Mouse (Mus musculus) liver, embryonic 14.5 days (tissue): ENCODE data around the gene Eif4e1b. TPM values are rescaled to one million over a fixed set of nuclear protein-coding genes. Genes with fewer than 3 reads are reported as not detected.

Experiments used
- ATAC-seq: fragments of 200-750 bp; cut with Nextera tagmentation; 2 replicates; pipeline ENCODE4 v1.8.0; 2017; ENCODE audit warnings: moderate number of reproducible peaks, mild to moderate bottlenecking, moderate library complexity; ENCODE audit not compliant: insufficient read depth
- DNase-seq, 3 experiments: peaks; one replicate each; pipeline ENCODE4 v3.0.0-alpha.2; 2012 to 2013; ENCODE audit warnings: low read depth in 3 of 3, low spot score in 3 of 3
- H3K27ac ChIP-seq: fragments of 300-500 bp; sonication (generic); 2 replicates; pipeline ENCODE4 v1.5.1; 2014; ENCODE audit warnings: moderate library complexity, mild to moderate bottlenecking, control low read depth, inconsistent platforms
- H3K27me3 ChIP-seq: fragments of 300-500 bp; sonication (generic); 2 replicates; pipeline ENCODE4 v1.6.1; 2014; ENCODE audit warnings: mild to moderate bottlenecking, low read length, moderate library complexity; ENCODE audit not compliant: control insufficient read depth, insufficient read depth
- H3K36me3 ChIP-seq: fragments of 300-500 bp; sonication (generic); replicated peaks from 2 replicates; pipeline ENCODE4 v1.6.1; 2014; ENCODE audit warnings: low read depth; ENCODE audit not compliant: control insufficient read depth, insufficient read depth
- H3K4me1 ChIP-seq, 2 experiments: fragments of 200-500 bp in 1 of 2; fragments of 300-500 bp in 1 of 2; sonication (generic) in 1 of 2; replicated peaks; 2 replicates each; pipeline ENCODE4 v1.6.1; 2012 to 2014; ENCODE audit warnings: antibody characterized with exemption in 1 of 2, inconsistent platforms in 1 of 2, low read length in 1 of 2; ENCODE audit not compliant: control insufficient read depth in 2 of 2, insufficient read depth in 2 of 2
- H3K4me2 ChIP-seq: fragments of 300-500 bp; sonication (generic); 2 replicates; pipeline ENCODE4 v1.6.1; 2014; ENCODE audit warnings: low read depth, mild to moderate bottlenecking, control low read depth, moderate library complexity
- H3K4me3 ChIP-seq, 2 experiments: fragments of 200-500 bp in 1 of 2; fragments of 300-500 bp in 1 of 2; sonication (generic) in 1 of 2; 2 replicates each; pipeline ENCODE4 v1.5.1; 2012 to 2014; ENCODE audit warnings: low read depth in 2 of 2, low read length in 2 of 2, mild to moderate bottlenecking in 2 of 2, control low read depth in 1 of 2, inconsistent platforms in 1 of 2, moderate library complexity in 1 of 2; ENCODE audit not compliant: insufficient read depth in 1 of 2
- H3K9ac ChIP-seq: fragments of 300-500 bp; sonication (generic); replicated peaks from 2 replicates; pipeline ENCODE4 v1.6.1; 2014; ENCODE audit warnings: mild to moderate bottlenecking, control low read depth, moderate library complexity
- H3K9me3 ChIP-seq: fragments of 300-500 bp; sonication (generic); 2 replicates; pipeline ENCODE4 v1.6.1; 2016; ENCODE audit warnings: low read length, mixed read lengths; ENCODE audit not compliant: control insufficient read depth
- CTCF ChIP-seq: IDR thresholded peaks from 2 replicates; pipeline ENCODE4 v1.5.1; 2016; ENCODE audit warnings: antibody characterized with exemption, low read depth, control low read depth
- EP300 ChIP-seq: IDR thresholded peaks from 2 replicates; pipeline ENCODE4 v1.6.1; 2016; ENCODE audit warnings: antibody characterized with exemption, low read depth
- WGBS: fragments of 180-500 bp; shearing (Covaris S2); extraction: QIAGEN DNeasy Blood & Tissue Kit; methylation state at CpG from one replicate; pipeline ENCODE4 v1.1.7; 2014; ENCODE audit not compliant: insufficient replicate concordance; 5-methylcytosine and 5-hydroxymethylcytosine counted together
- polyA plus RNA-seq, 2 experiments: library from polyadenylated mRNA; depleted of rRNA in 1 of 2; stranded (reverse) in 1 of 2; unstranded in 1 of 2; fragments of >200 nt; fragmentation: Nextera tagmentation in 1 of 2; extraction: Ambion mirVana in 1 of 2; gene quantifications; 2 replicates each; pipeline versions ENCODE4 v1.2.1 to v1.2.3; 2012 to 2014

The Eif4e1b gene
- polyA plus RNA-seq (2012; rRNA removed): not detected in 2 replicates
- not detected in 2 replicates for polyA plus RNA-seq (2014; fragmentation: Nextera tagmentation; extraction: Ambion mirVana)

- 52% methylated on average over 4 of the region's 4 CpGs for WGBS
- no peaks in the 10 kb centered on the region for H3K36me3 ChIP-seq
- ATAC-seq (no peak), DNase-seq (no peak)
- no peak within 1 kb of the TSS for H3K9ac ChIP-seq
- H3K9me3 ChIP-seq: no peaks in the 10 kb centered on the region
- H3K4me2 ChIP-seq: no peak within 1 kb of the TSS
- H3K27ac ChIP-seq: no peak within 1 kb of the TSS
- no peaks in the 10 kb centered on the region for H3K27me3 ChIP-seq
- no peaks in the 10 kb centered on the region for H3K4me1 ChIP-seq
- H3K4me3 ChIP-seq: no peak within 1 kb of the TSS
- TF ChIP-seq EP300 (no peak), CTCF (no peak)
Measured at GRCm38 (mm10) chr13:54783698-54784097, at the start of gene Eif4e1b. Gene Eif4e1b (plus strand): TSS chr13:54783998.

DNA sequence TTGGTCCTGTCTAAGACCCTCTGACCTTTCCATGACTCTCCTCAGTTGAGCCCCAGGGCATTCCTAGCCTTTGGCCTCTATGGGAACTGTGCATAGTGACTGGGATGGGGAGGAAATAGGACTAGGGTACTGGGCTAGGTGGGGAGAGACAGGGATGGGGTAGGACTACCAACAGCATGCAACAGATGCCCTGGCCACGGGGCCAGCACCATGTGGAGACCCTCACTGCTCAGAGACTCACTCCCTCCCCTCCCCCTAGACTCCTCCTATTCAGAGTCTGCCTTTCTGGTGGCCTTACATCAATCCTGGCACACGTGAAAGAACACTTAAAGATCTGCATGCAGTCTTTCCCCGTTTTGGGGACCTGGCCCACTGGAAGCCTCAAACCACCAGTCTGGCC lies 46.9 kb upstream of the Eif4e1b start:
- Histone ChIP-seq H3K9me3 (no peaks in the 10 kb centered on the region), H3K4me2 (no peak overlapping the region), H3K9ac (no peak overlapping the region), H3K4me3 (no peak overlapping the region), H3K36me3 (no peaks in the 10 kb centered on the region), H3K27ac (no peak overlapping the region), H3K4me1 (no peaks in the 10 kb centered on the region), H3K27me3 (peaks cover 26% of the 10 kb centered on the region)
- ATAC-seq (no peak), DNase-seq (no peak)
- TF ChIP-seq EP300: no peak
- TF ChIP-seq CTCF: no peak
- WGBS: 9% methylated on average over 3 of the region's 3 CpGs

GRCm38 (mm10) chr13:54737488-54738212 lies 46.1 kb upstream of the Eif4e1b start:
- WGBS: 3% methylated on average over 87 of the region's 87 CpGs
- H3K27me3 ChIP-seq: peaks cover 26% of the 10 kb centered on the region
- H3K4me3 ChIP-seq: peak overlapping the region in 1 of 2 experiments; percentile 13; a peak in 1 of 4 replicates
- H3K36me3 ChIP-seq: no peaks in the 10 kb centered on the region
- no peak overlapping the region for H3K27ac ChIP-seq
- H3K9me3 ChIP-seq: no peaks in the 10 kb centered on the region
- ATAC-seq: no peak
- peak overlapping the region; percentile 34 for H3K4me2 ChIP-seq
- DNase-seq: no peak
- H3K9ac ChIP-seq: no peak overlapping the region
- no peaks in the 10 kb centered on the region for H3K4me1 ChIP-seq
- no peak for TF ChIP-seq EP300
- no peak for TF ChIP-seq CTCF

GRCm38 (mm10) chr13:54738213-54738601 lies 45.6 kb upstream of the Eif4e1b start:
- no peaks in the 10 kb centered on the region for H3K9me3 ChIP-seq
- H3K27me3 ChIP-seq: peaks cover 26% of the 10 kb centered on the region
- H3K4me1 ChIP-seq: no peaks in the 10 kb centered on the region
- H3K36me3 ChIP-seq: no peaks in the 10 kb centered on the region
- no peak for ATAC-seq
- 4% methylated on average over 34 of the region's 34 CpGs for WGBS
- H3K27ac ChIP-seq: no peak overlapping the region
- DNase-seq: no peak
- H3K9ac ChIP-seq: no peak overlapping the region
- no peak overlapping the region for H3K4me2 ChIP-seq
- no peak overlapping the region for H3K4me3 ChIP-seq
- no peak for TF ChIP-seq EP300
- no peak for TF ChIP-seq CTCF

- 26% methylated on average over 6 of the region's 6 CpGs for WGBS
- Histone ChIP-seq H3K4me1 (no peaks in the 10 kb centered on the region), H3K4me2 (no peak overlapping the region), H3K9ac (no peak overlapping the region), H3K27me3 (peaks cover 26% of the 10 kb centered on the region), H3K36me3 (no peaks in the 10 kb centered on the region), H3K4me3 (no peak overlapping the region), H3K27ac (no peak overlapping the region), H3K9me3 (no peaks in the 10 kb centered on the region)
- DNase-seq (no peak), ATAC-seq (no peak)
- no peak for TF ChIP-seq CTCF
- TF ChIP-seq EP300: no peak
Measured at GRCm38 (mm10) chr13:54746110-54746509, 37.7 kb upstream of the Eif4e1b start.
